Comparison of ENCODE assay signal across 15 mouse cellular contexts in the genomic region with DNA sequence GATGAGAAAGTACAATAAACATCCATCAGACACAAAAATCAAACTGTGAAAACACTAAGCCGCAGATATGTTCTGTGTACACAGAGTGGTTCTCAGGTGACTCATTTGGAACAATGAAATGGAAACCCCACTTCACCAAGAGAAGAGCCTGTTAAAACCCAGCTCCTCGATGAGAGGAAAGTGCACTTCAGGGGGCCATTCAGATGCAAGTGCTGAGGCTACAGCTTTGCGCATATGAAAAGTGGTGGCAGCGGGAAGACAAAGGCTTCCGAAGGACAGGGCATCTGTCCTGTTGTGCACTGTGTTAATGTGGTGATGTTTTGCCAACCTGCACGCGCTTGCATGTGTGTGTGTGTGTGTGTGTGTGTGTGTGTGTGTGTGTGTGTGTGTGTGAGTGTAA.
DNase-seq lines count a peak whose midpoint lies in the region; ATAC-seq and TF ChIP-seq lines count a peak whose summit lies in the region.
"Had no signal": no experiment of that assay in that cellular context is flagged by ENCODE, and none has a peak within 500 bp of the region (broad histone marks: within the 10 kb centered on the region; RNA-seq: fewer than 3 reads in every experiment).

No protein-coding gene starts in this region.

- 13% methylated on average over 7 of the region's 7 CpGs for WGBS in hindbrain, embryonic 11.5 days
- WGBS in hindbrain, embryonic 12.5 days, result 16% methylated on average over 7 of the region's 7 CpGs
- 13% methylated on average over 7 of the region's 7 CpGs for WGBS in hindbrain, postnatal 0 days
- 5% methylated on average over 7 of the region's 7 CpGs for WGBS in midbrain, embryonic 16.5 days

- no peak for TF ChIP-seq CTCF in hindbrain, postnatal 0 days (IDR thresholded peaks at IDR 0.05; ENCODE audit: low read depth)

- H3K27me3 ChIP-seq in hindbrain, embryonic 11.5 days (ENCODE audit: control insufficient read depth, insufficient read depth, low read length), result no peaks in the 10 kb centered on the region
- no peaks in the 10 kb centered on the region for H3K27me3 ChIP-seq in hindbrain, embryonic 12.5 days
- H3K27me3 ChIP-seq in hindbrain, postnatal 0 days (ENCODE audit: insufficient read depth, low read length), result no peaks in the 10 kb centered on the region
- H3K27me3 ChIP-seq in midbrain, embryonic 16.5 days (ENCODE audit: control insufficient read depth, insufficient read depth, low read depth, low read length), result no peaks in the 10 kb centered on the region

- no peak overlapping the region for H3K27ac ChIP-seq in hindbrain, embryonic 11.5 days (ENCODE audit: low read depth, low read length)
- no peak overlapping the region for H3K27ac ChIP-seq in hindbrain, embryonic 12.5 days
- no peak overlapping the region for H3K27ac ChIP-seq in hindbrain, postnatal 0 days
- no peak overlapping the region for H3K27ac ChIP-seq in midbrain, embryonic 16.5 days (ENCODE audit: low read length)
- H3K27ac ChIP-seq: layer of hippocampus, adult 2 months; left cerebral cortex, adult 2 months; limb, embryonic 12.5 days; liver, embryonic 14.5 days had no signal

- H3K9me3 ChIP-seq in hindbrain, embryonic 11.5 days (ENCODE audit: control insufficient read depth, low read length), result no peaks in the 10 kb centered on the region
- no peaks in the 10 kb centered on the region for H3K9me3 ChIP-seq in hindbrain, embryonic 12.5 days (replicated peaks)
- no peaks in the 10 kb centered on the region for H3K9me3 ChIP-seq in hindbrain, postnatal 0 days (ENCODE audit: low read length)
- H3K9me3 ChIP-seq in midbrain, embryonic 16.5 days (replicated peaks; ENCODE audit: control insufficient read depth, low read length, poor library complexity, severe bottlenecking), result no peaks in the 10 kb centered on the region
- H3K9me3 ChIP-seq: limb, embryonic 12.5 days had no signal

- H3K9ac ChIP-seq in hindbrain, embryonic 11.5 days (ENCODE audit: low read depth, low read length), result no peak overlapping the region
- no peak overlapping the region for H3K9ac ChIP-seq in hindbrain, embryonic 12.5 days
- H3K9ac ChIP-seq in hindbrain, postnatal 0 days (replicated peaks; ENCODE audit: low read length), result no peak overlapping the region
- no peak overlapping the region for H3K9ac ChIP-seq in midbrain, embryonic 16.5 days (ENCODE audit: low read depth, low read length)
- H3K9ac ChIP-seq: limb, embryonic 12.5 days; liver, embryonic 14.5 days had no signal

- peak; percentile 12 for DNase-seq in hindbrain, embryonic 11.5 days (ENCODE audit: low spot score)
- DNase-seq in R1 (ENCODE audit: low read depth, low spot score), result peak; percentile 98
- DNase-seq in hindbrain, postnatal 0 days (ENCODE audit: low spot score), result peak; percentile 28
- no peak for DNase-seq in frontal cortex, postnatal 10 days (ENCODE audit: low spot score in 2 of 2)
- no peak for DNase-seq in thymus, postnatal 25 days
- DNase-seq: adrenal gland, postnatal 36 days; cerebellum, adult 9-11 months; right cerebral cortex, postnatal 14 days had no signal

- ATAC-seq in hindbrain, embryonic 11.5 days (ENCODE audit: low FRiP score), result peak; percentile 45; the same call in 1 of the 2 replicates
- no peak for ATAC-seq in hindbrain, embryonic 12.5 days (ENCODE audit: low FRiP score)
- no peak for ATAC-seq in hindbrain, postnatal 0 days
- ATAC-seq in midbrain, embryonic 16.5 days, result peak; percentile 42; the same call in 1 of the 2 replicates

- H3K4me1 ChIP-seq in hindbrain, embryonic 11.5 days (replicated peaks; ENCODE audit: control insufficient read depth, insufficient read depth, low read length), result no peaks in the 10 kb centered on the region
- no peaks in the 10 kb centered on the region for H3K4me1 ChIP-seq in hindbrain, embryonic 12.5 days
- H3K4me1 ChIP-seq in hindbrain, postnatal 0 days (ENCODE audit: insufficient read depth, low read length), result no peaks in the 10 kb centered on the region
- H3K4me1 ChIP-seq in midbrain, embryonic 16.5 days (ENCODE audit: control insufficient read depth, insufficient read depth, low read length), result no peaks in the 10 kb centered on the region
- H3K4me1 ChIP-seq: limb, embryonic 12.5 days had no signal

- no peaks in the 10 kb centered on the region for H3K36me3 ChIP-seq in hindbrain, embryonic 11.5 days (ENCODE audit: control insufficient read depth, insufficient read depth, low read length)
- H3K36me3 ChIP-seq in hindbrain, embryonic 12.5 days, result no peaks in the 10 kb centered on the region
- no peaks in the 10 kb centered on the region for H3K36me3 ChIP-seq in hindbrain, postnatal 0 days (ENCODE audit: insufficient read depth, low read length)
- H3K36me3 ChIP-seq in midbrain, embryonic 16.5 days (ENCODE audit: control insufficient read depth, insufficient read depth, low read length), result no peaks in the 10 kb centered on the region
- H3K36me3 ChIP-seq: limb, embryonic 12.5 days had no signal

- H3K4me3 ChIP-seq in hindbrain, embryonic 11.5 days (ENCODE audit: low read depth, low read length), result no peak overlapping the region
- H3K4me3 ChIP-seq in hindbrain, embryonic 12.5 days, result no peak overlapping the region
- H3K4me3 ChIP-seq in hindbrain, postnatal 0 days (ENCODE audit: low read length), result no peak overlapping the region
- no peak overlapping the region for H3K4me3 ChIP-seq in midbrain, embryonic 16.5 days (ENCODE audit: low read depth, low read length)
- H3K4me3 ChIP-seq: layer of hippocampus, adult 2 months; left cerebral cortex, adult 2 months; limb, embryonic 12.5 days; myocyte had no signal

- H3K4me2 ChIP-seq in hindbrain, embryonic 11.5 days (replicated peaks; ENCODE audit: low read depth, low read length), result no peak overlapping the region
- no peak overlapping the region for H3K4me2 ChIP-seq in hindbrain, embryonic 12.5 days (replicated peaks)
- no peak overlapping the region for H3K4me2 ChIP-seq in hindbrain, postnatal 0 days (ENCODE audit: low read depth, low read length)
- no peak overlapping the region for H3K4me2 ChIP-seq in midbrain, embryonic 16.5 days (ENCODE audit: low read length)
- H3K4me2 ChIP-seq: limb, embryonic 12.5 days had no signal

Comparison
In these comparisons a context has a peak if more than half of its experiments do, and no peak if none do; other contexts are left out.
1. ATAC-seq: peak in hindbrain, embryonic 11.5 days (single experiment) and midbrain, embryonic 16.5 days (single experiment); none in hindbrain, embryonic 12.5 days (single experiment) and hindbrain, postnatal 0 days (single experiment).
2. DNase-seq: peak in hindbrain, embryonic 11.5 days (single experiment), R1 (single experiment) and hindbrain, postnatal 0 days (single experiment); none in frontal cortex, postnatal 10 days (0 of 2) and thymus, postnatal 25 days (single experiment).